Mouse (Mus musculus): ENCODE data around the gene 1700001P01Rik. TPM values are rescaled to one million over a fixed set of nuclear protein-coding genes. Genes with fewer than 3 reads are reported as not detected.
A peak's percentile ranks its signal among the peaks of the same experiment; 100 is the strongest.

1700001P01Rik gene
- polyA plus RNA-seq, 1 experiment = 0.80 TPM

DNA sequence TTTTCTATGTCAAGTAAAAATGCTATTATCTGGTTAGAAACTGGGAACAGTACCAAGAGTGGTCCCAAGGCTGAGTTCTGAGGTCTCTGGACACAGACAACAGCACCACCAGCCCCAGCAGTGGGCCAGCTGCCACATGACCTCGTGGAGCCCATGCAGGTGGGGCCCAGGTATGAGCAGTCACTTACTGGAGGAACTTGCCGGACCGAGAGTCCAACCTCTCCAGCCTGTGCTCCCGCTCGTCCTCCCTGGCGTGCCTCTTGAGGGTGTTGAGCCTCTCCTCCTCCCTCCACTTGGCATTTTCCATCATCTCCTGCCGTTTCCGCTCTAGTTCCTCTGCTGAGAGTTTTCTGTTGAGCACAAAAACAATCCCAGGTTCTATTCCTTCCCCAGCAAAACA lies 27.9 kb downstream of the 1700001P01Rik start:
- WGBS = 72% methylated on average over 8 of the region's 8 CpGs
- no peaks in the 10 kb centered on the region for H3K27me3 ChIP-seq (ENCODE audit: control insufficient read depth, insufficient read depth, low read length)
- no peak for DNase-seq
- no peak overlapping the region for H3K27ac ChIP-seq (ENCODE audit: insufficient read depth, low read length)
- H3K4me1 ChIP-seq (ENCODE audit: control insufficient read depth, insufficient read depth, low read length) = peaks cover 8% of the 10 kb centered on the region
- H3K4me3 ChIP-seq (replicated peaks; ENCODE audit: insufficient read depth, low read depth, low read length) = no peak overlapping the region
- TF ChIP-seq CTCF (IDR thresholded peaks at IDR 0.05; ENCODE audit: borderline replicate concordance, insufficient read depth, low read depth, low read length) = no peak

DNA sequence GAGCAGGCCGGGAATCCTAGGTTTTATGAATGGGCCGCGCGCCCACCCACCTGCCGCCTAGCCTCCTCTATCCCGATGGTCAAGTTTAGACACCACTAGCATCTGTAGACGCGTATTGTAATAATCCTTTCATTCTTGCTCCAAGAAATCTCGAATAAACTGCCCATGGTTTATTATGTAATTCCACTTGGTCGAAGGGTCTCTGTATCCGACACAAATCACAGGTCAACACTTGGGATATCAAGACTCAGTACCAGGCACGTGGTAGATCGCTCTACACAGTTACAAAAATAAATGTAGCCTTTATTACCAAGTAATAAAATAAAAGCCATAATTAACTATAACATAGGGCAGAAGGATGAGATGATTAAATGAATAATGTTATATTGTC lies 30.4 kb downstream of the 1700001P01Rik start:
- TF ChIP-seq POLR2A (IDR thresholded peaks at IDR 0.05; ENCODE audit: borderline replicate concordance, insufficient read depth, low read length) (no peak), CTCF (IDR thresholded peaks at IDR 0.05; ENCODE audit: borderline replicate concordance, insufficient read depth, low read depth, low read length) (no peak)
- Histone ChIP-seq H3K4me1 (ENCODE audit: control insufficient read depth, insufficient read depth, low read length) (peaks cover 16% of the 10 kb centered on the region), H3K27ac (ENCODE audit: insufficient read depth, low read length) (no peak overlapping the region), H3K27me3 (ENCODE audit: control insufficient read depth, insufficient read depth, low read length) (no peaks in the 10 kb centered on the region), H3K4me3 (replicated peaks; ENCODE audit: insufficient read depth, low read depth, low read length) (peak overlapping the region; percentile 100)
- WGBS = 4% methylated on average over 13 of the region's 13 CpGs
- no peak for DNase-seq

- Histone ChIP-seq H3K4me3 (replicated peaks; ENCODE audit: insufficient read depth, low read depth, low read length) (peak overlapping the region; percentile 100), H3K27me3 (ENCODE audit: control insufficient read depth, insufficient read depth, low read length) (no peaks in the 10 kb centered on the region), H3K4me1 (ENCODE audit: control insufficient read depth, insufficient read depth, low read length) (peaks cover 20% of the 10 kb centered on the region), H3K27ac (ENCODE audit: insufficient read depth, low read length) (peak overlapping the region; percentile 95)
- under 1% methylated on average over 35 of the region's 57 CpGs for WGBS
- TF ChIP-seq POLR2A (IDR thresholded peaks at IDR 0.05; ENCODE audit: borderline replicate concordance, insufficient read depth, low read length) (no peak), CTCF (IDR thresholded peaks at IDR 0.05; ENCODE audit: borderline replicate concordance, insufficient read depth, low read depth, low read length) (no peak)
- peak; percentile 99 for DNase-seq
These were observed 30.9 kb downstream of the 1700001P01Rik start for GRCm38 (mm10) chr11:97744718-97745330.

DNA sequence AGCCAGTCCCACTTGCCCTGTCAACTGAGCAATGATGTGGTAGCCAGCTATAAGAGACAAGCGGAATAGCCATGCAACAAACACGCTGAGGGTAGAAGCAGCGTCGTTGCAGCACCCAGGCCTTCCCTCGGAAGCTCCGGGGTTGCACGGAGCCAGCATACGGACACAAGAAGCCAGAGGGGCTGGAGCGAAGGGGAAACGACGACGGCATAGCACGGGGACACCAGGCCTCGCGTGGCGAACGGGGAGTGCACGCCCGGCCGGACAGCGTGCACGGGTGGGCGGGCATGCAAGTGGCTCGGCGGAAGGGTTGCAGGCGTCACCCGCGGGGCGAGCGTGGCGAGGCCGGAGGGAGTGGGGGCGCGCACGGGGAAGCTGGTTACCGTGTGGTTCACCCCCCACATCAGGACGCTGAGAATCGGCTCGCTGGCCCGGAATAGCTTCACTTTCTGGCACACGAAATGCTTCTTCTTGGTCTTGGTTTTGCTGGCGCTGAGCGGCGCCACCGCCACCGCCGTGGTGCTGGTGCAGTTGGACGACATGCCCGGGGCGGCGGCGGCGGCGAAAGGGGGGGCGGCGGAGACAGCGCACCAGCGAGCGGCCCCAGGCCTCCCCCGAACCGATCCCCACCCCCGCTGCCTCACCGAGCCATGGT lies 31.5 kb downstream of the 1700001P01Rik start, which contains the start of gene Pip4k2b:
Gene Pip4k2b, minus strand, starts transcription at position 642 of the 655 bp plus-strand sequence.
- Histone ChIP-seq H3K4me3 (replicated peaks; ENCODE audit: insufficient read depth, low read depth, low read length) (peak within 1 kb of the TSS; percentile 100), H3K4me1 (ENCODE audit: control insufficient read depth, insufficient read depth, low read length) (peaks cover 20% of the 10 kb centered on the region), H3K27me3 (ENCODE audit: control insufficient read depth, insufficient read depth, low read length) (no peaks in the 10 kb centered on the region), H3K27ac (ENCODE audit: insufficient read depth, low read length) (peak within 1 kb of the TSS; percentile 95)
- TF ChIP-seq POLR2A (IDR thresholded peaks at IDR 0.05; ENCODE audit: borderline replicate concordance, insufficient read depth, low read length) = no peak
- TF ChIP-seq CTCF (IDR thresholded peaks at IDR 0.05; ENCODE audit: borderline replicate concordance, insufficient read depth, low read depth, low read length) = no peak
- no peak for DNase-seq
- 2% methylated on average over 52 of the region's 63 CpGs for WGBS

DNA sequence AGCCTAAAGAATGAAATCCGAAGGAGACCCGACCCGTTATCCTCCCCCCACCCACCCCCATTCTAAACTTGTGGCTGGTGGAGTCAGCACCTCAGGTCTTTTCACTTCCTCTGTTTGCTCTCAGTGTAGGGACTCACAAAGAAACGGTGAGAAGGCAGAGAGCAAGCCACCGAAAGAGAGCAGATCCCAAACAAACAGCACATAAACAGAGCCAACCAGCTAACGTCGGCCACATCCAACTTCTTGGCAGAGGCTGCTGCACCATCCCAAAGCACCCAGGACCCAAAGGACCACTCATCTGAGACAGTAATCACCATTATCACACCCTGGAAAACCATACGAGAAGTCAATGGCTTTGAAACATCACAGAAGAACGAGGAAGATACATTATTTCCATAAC lies 32.3 kb downstream of the 1700001P01Rik start:
- peak in 1 of 2 experiments; percentile 21 for DNase-seq
- H3K4me3 ChIP-seq (replicated peaks; ENCODE audit: insufficient read depth, low read depth, low read length) = peak overlapping the region; percentile 74
- 11% methylated on average over 9 of the region's 9 CpGs for WGBS
- peaks cover 20% of the 10 kb centered on the region for H3K4me1 ChIP-seq (ENCODE audit: control insufficient read depth, insufficient read depth, low read length)
- no peak overlapping the region for H3K27ac ChIP-seq (ENCODE audit: insufficient read depth, low read length)
- no peak for TF ChIP-seq CTCF (IDR thresholded peaks at IDR 0.05; ENCODE audit: borderline replicate concordance, insufficient read depth, low read depth, low read length)
- no peak for TF ChIP-seq POLR2A (IDR thresholded peaks at IDR 0.05; ENCODE audit: borderline replicate concordance, insufficient read depth, low read length)
- no peaks in the 10 kb centered on the region for H3K27me3 ChIP-seq (ENCODE audit: control insufficient read depth, insufficient read depth, low read length)

- WGBS = 45% methylated on average over 9 of the region's 9 CpGs
- TF ChIP-seq CTCF (IDR thresholded peaks at IDR 0.05; ENCODE audit: borderline replicate concordance, insufficient read depth, low read depth, low read length) = no peak
- TF ChIP-seq POLR2A (IDR thresholded peaks at IDR 0.05; ENCODE audit: borderline replicate concordance, insufficient read depth, low read length) = no peak
- H3K4me1 ChIP-seq (ENCODE audit: control insufficient read depth, insufficient read depth, low read length) = peaks cover 20% of the 10 kb centered on the region
- peak in 1 of 2 experiments; percentile 14 for DNase-seq
- H3K4me3 ChIP-seq (replicated peaks; ENCODE audit: insufficient read depth, low read depth, low read length) = peak overlapping the region; percentile 74
- no peak overlapping the region for H3K27ac ChIP-seq (ENCODE audit: insufficient read depth, low read length)
- H3K27me3 ChIP-seq (ENCODE audit: control insufficient read depth, insufficient read depth, low read length) = no peaks in the 10 kb centered on the region
These were observed 33.1 kb downstream of the 1700001P01Rik start for GRCm38 (mm10) chr11:97742591-97742990.

GRCm38 (mm10) chr11:97742157-97742556 lies 33.6 kb downstream of the 1700001P01Rik start:
- no peak overlapping the region for H3K4me3 ChIP-seq (replicated peaks; ENCODE audit: insufficient read depth, low read depth, low read length)
- H3K4me1 ChIP-seq (ENCODE audit: control insufficient read depth, insufficient read depth, low read length) = peaks cover 20% of the 10 kb centered on the region
- H3K27me3 ChIP-seq (ENCODE audit: control insufficient read depth, insufficient read depth, low read length) = no peaks in the 10 kb centered on the region
- H3K27ac ChIP-seq (ENCODE audit: insufficient read depth, low read length) = no peak overlapping the region
- WGBS = 56% methylated on average over 5 of the region's 5 CpGs
- no peak for TF ChIP-seq POLR2A (IDR thresholded peaks at IDR 0.05; ENCODE audit: borderline replicate concordance, insufficient read depth, low read length)
- TF ChIP-seq CTCF (IDR thresholded peaks at IDR 0.05; ENCODE audit: borderline replicate concordance, insufficient read depth, low read depth, low read length) = no peak
- DNase-seq = no peak

DNA sequence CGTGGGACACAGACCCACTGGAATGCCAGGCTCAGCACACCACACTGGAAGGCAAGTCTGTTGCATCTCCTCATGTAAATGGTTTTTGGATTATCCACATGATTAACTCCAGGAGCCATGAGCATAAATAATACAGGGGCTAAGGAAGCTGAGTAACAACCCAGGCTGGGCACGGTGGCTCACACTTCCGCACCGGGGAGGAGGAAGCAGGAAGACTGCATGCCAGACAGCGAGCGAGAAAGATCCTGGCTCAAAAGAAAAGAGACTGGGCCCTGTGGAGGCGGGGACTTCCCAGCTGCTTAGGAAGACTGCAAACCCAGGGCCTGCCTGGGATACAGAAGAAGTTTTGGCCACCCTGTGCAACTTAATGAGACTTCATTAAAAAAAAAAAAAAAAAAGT lies 35.5 kb downstream of the 1700001P01Rik start:
- TF ChIP-seq POLR2A (IDR thresholded peaks at IDR 0.05; ENCODE audit: borderline replicate concordance, insufficient read depth, low read length) (no peak), CTCF (IDR thresholded peaks at IDR 0.05; ENCODE audit: borderline replicate concordance, insufficient read depth, low read depth, low read length) (no peak)
- H3K4me3 ChIP-seq (replicated peaks; ENCODE audit: insufficient read depth, low read depth, low read length) = no peak overlapping the region
- no peak overlapping the region for H3K27ac ChIP-seq (ENCODE audit: insufficient read depth, low read length)
- 29% methylated on average over 7 of the region's 7 CpGs for whole genome bisulfite sequencing
- no peaks in the 10 kb centered on the region for H3K27me3 ChIP-seq (ENCODE audit: control insufficient read depth, insufficient read depth, low read length)
- H3K4me1 ChIP-seq (ENCODE audit: control insufficient read depth, insufficient read depth, low read length) = peaks cover 20% of the 10 kb centered on the region
- DNase-seq = no peak

Measured in cerebellum, adult 2 months (tissue).